Mouse (Mus musculus): ENCODE results near the gene Mettl23. TPM values are rescaled to one million over a fixed set of nuclear protein-coding genes. Genes with fewer than 3 reads are reported as not detected.
A peak's percentile ranks its signal among the peaks of the same experiment; 100 is the strongest.

Mettl23 gene
- polyA plus RNA-seq, 1 experiment = 30.9 TPM

GRCm38 (mm10) chr11:116837441-116837840, 5.6 kb upstream of the Mettl23 start:
- DNase-seq (ENCODE audit: low read depth in 1 of 2, low spot score in 2 of 2) = no peak
- no peak for TF ChIP-seq CTCF (IDR thresholded peaks at IDR 0.05; ENCODE audit: extremely low read depth, insufficient read depth, insufficient read length, insufficient replicate concordance)
- TF ChIP-seq POLR2A (IDR thresholded peaks at IDR 0.05; ENCODE audit: low read depth, low read length) = no peak
- H3K27ac ChIP-seq (ENCODE audit: insufficient read depth, low read length) = no peak overlapping the region
- peaks cover 55% of the 10 kb centered on the region for H3K36me3 ChIP-seq (ENCODE audit: control insufficient read depth, insufficient read depth, low read length)
- H3K4me1 ChIP-seq (ENCODE audit: control insufficient read depth, insufficient read depth, insufficient read length) = peaks cover 6% of the 10 kb centered on the region
- no peak overlapping the region for H3K4me3 ChIP-seq (ENCODE audit: extremely low read depth, insufficient read depth, insufficient read length)
- no peaks in the 10 kb centered on the region for H3K27me3 ChIP-seq (ENCODE audit: control insufficient read depth, insufficient read depth, low read length)
- 93% methylated on average over 10 of the region's 10 CpGs for WGBS

- Histone ChIP-seq H3K4me1 (ENCODE audit: control insufficient read depth, insufficient read depth, insufficient read length) (peaks cover 6% of the 10 kb centered on the region), H3K4me3 (ENCODE audit: extremely low read depth, insufficient read depth, insufficient read length) (no peak overlapping the region), H3K27ac (ENCODE audit: insufficient read depth, low read length) (no peak overlapping the region), H3K36me3 (ENCODE audit: control insufficient read depth, insufficient read depth, low read length) (peaks cover 55% of the 10 kb centered on the region), H3K27me3 (ENCODE audit: control insufficient read depth, insufficient read depth, low read length) (no peaks in the 10 kb centered on the region)
- TF ChIP-seq CTCF (IDR thresholded peaks at IDR 0.05; ENCODE audit: extremely low read depth, insufficient read depth, insufficient read length, insufficient replicate concordance) (no peak), POLR2A (IDR thresholded peaks at IDR 0.05; ENCODE audit: low read depth, low read length) (no peak)
- DNase-seq (ENCODE audit: low read depth in 1 of 2, low spot score in 2 of 2) = no peak
- whole genome bisulfite sequencing = 94% methylated on average over 14 of the region's 14 CpGs
Observed at GRCm38 (mm10) chr11:116838936-116839335, 4.1 kb upstream of the Mettl23 start.

GRCm38 (mm10) chr11:116839601-116840000, 3.5 kb upstream of the Mettl23 start:
- no peak for DNase-seq (ENCODE audit: low read depth in 1 of 2, low spot score in 2 of 2)
- 91% methylated on average over 7 of the region's 7 CpGs for WGBS
- H3K27ac ChIP-seq (ENCODE audit: insufficient read depth, low read length) = no peak overlapping the region

GRCm38 (mm10) chr11:116840748-116841147, 2.3 kb upstream of the Mettl23 start:
- TF ChIP-seq CTCF (IDR thresholded peaks at IDR 0.05; ENCODE audit: extremely low read depth, insufficient read depth, insufficient read length, insufficient replicate concordance) = no peak
- TF ChIP-seq POLR2A (IDR thresholded peaks at IDR 0.05; ENCODE audit: low read depth, low read length) = no peak
- H3K4me1 ChIP-seq (ENCODE audit: control insufficient read depth, insufficient read depth, insufficient read length) = peaks cover 6% of the 10 kb centered on the region
- H3K36me3 ChIP-seq (ENCODE audit: control insufficient read depth, insufficient read depth, low read length) = peaks cover 47% of the 10 kb centered on the region
- H3K4me3 ChIP-seq (ENCODE audit: extremely low read depth, insufficient read depth, insufficient read length) = no peak overlapping the region
- H3K27me3 ChIP-seq (ENCODE audit: control insufficient read depth, insufficient read depth, low read length) = no peaks in the 10 kb centered on the region
- WGBS = 87% methylated on average over 4 of the region's 4 CpGs
- no peak for DNase-seq (ENCODE audit: low read depth in 1 of 2, low spot score in 2 of 2)
- no peak overlapping the region for H3K27ac ChIP-seq (ENCODE audit: insufficient read depth, low read length)

More at GRCm38 (mm10) chr11:116839601-116840000, 3.5 kb upstream of the Mettl23 start:
- H3K4me1 ChIP-seq (ENCODE audit: control insufficient read depth, insufficient read depth, insufficient read length) = peaks cover 6% of the 10 kb centered on the region
- no peak overlapping the region for H3K4me3 ChIP-seq (ENCODE audit: extremely low read depth, insufficient read depth, insufficient read length)
- peaks cover 53% of the 10 kb centered on the region for H3K36me3 ChIP-seq (ENCODE audit: control insufficient read depth, insufficient read depth, low read length)
- TF ChIP-seq CTCF (IDR thresholded peaks at IDR 0.05; ENCODE audit: extremely low read depth, insufficient read depth, insufficient read length, insufficient replicate concordance) = no peak
- no peak for TF ChIP-seq POLR2A (IDR thresholded peaks at IDR 0.05; ENCODE audit: low read depth, low read length)
- no peaks in the 10 kb centered on the region for H3K27me3 ChIP-seq (ENCODE audit: control insufficient read depth, insufficient read depth, low read length)

GRCm38 (mm10) chr11:116842531-116843260, 382 bp upstream of the Mettl23 start:
- Histone ChIP-seq H3K36me3 (ENCODE audit: control insufficient read depth, insufficient read depth, low read length) (peaks cover 34% of the 10 kb centered on the region), H3K4me1 (ENCODE audit: control insufficient read depth, insufficient read depth, insufficient read length) (peaks cover 6% of the 10 kb centered on the region)
- DNase-seq (ENCODE audit: low read depth in 1 of 2, low spot score in 2 of 2) = peak; percentile 49 to 67

GRCm38 (mm10) chr11:116846593-116847181, 3.6 kb downstream of the Mettl23 start:
- no peak overlapping the region for H3K27ac ChIP-seq (ENCODE audit: insufficient read depth, low read length)
- TF ChIP-seq POLR2A (IDR thresholded peaks at IDR 0.05; ENCODE audit: low read depth, low read length) (no peak), CTCF (IDR thresholded peaks at IDR 0.05; ENCODE audit: extremely low read depth, insufficient read depth, insufficient read length, insufficient replicate concordance) (no peak)
- H3K4me3 ChIP-seq (ENCODE audit: extremely low read depth, insufficient read depth, insufficient read length) = no peak overlapping the region
- WGBS = 73% methylated on average over 4 of the region's 4 CpGs
- no peaks in the 10 kb centered on the region for H3K27me3 ChIP-seq (ENCODE audit: control insufficient read depth, insufficient read depth, low read length)
- no peak for DNase-seq (ENCODE audit: low read depth in 1 of 2, low spot score in 2 of 2)
- peaks cover 20% of the 10 kb centered on the region for H3K36me3 ChIP-seq (ENCODE audit: control insufficient read depth, insufficient read depth, low read length)
- no peaks in the 10 kb centered on the region; the same call in 1 of the 2 replicates for H3K4me1 ChIP-seq (ENCODE audit: control insufficient read depth, insufficient read depth, insufficient read length)

More at GRCm38 (mm10) chr11:116842531-116843260, 382 bp upstream of the Mettl23 start:
- TF ChIP-seq CTCF (IDR thresholded peaks at IDR 0.05; ENCODE audit: extremely low read depth, insufficient read depth, insufficient read length, insufficient replicate concordance) (no peak), POLR2A (IDR thresholded peaks at IDR 0.05; ENCODE audit: low read depth, low read length) (peak; percentile 5; the same call in 1 of the 2 replicates)
- WGBS = under 1% methylated on average over 73 of the region's 73 CpGs
- peak overlapping the region; percentile 98 for H3K27ac ChIP-seq (ENCODE audit: insufficient read depth, low read length)
- no peaks in the 10 kb centered on the region for H3K27me3 ChIP-seq (ENCODE audit: control insufficient read depth, insufficient read depth, low read length)
- H3K4me3 ChIP-seq (ENCODE audit: extremely low read depth, insufficient read depth, insufficient read length) = peak overlapping the region; percentile 80
